Mouse (Mus musculus): ENCODE measurements around the gene Psg23. TPM values are rescaled to one million over a fixed set of nuclear protein-coding genes. Genes with fewer than 3 reads are reported as not detected.

Psg23 gene
- polyA plus RNA-seq (2012; rRNA removed): 0.07 and 0.30 TPM in 2 replicates

DNA sequence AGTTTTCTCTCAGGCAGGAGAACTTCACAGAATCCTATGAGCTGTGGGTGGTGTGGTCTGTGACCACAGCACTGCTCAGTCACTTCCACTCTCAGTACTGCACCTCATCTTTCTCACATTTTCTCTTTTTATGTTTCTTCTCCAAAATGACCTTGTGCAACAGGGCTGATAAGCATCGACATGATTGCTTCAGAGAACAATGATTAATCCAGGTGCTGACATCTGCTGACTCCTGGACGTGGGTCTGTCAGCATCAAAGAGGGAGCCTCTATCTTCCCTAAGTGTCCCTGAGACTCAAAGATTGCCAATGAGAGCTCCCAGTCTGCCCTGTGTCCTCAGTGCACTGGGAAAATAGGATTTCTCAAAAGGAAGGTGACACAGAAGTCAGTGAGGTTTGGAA, at the start of gene Psg23:
Psg23 (minus strand) TSS at position 101 of the 400 bp plus-strand sequence.

DNA sequence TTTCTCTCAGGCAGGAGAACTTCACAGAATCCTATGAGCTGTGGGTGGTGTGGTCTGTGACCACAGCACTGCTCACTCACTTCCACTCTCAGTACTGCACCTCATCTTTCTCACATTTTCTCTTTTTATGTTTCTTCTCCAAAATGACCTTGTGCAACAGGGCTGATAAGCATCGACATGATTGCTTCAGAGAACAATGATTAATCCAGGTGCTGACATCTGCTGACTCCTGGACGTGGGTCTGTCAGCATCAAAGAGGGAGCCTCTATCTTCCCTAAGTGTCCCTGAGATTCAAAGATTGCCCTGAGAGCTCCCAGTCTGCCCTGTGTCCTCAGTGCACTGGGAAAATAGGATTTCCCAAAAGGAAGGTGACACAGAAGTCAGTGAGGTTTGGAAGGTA, 40.3 kb upstream of the Psg23 start, which contains the start of gene Psg21:
Psg21 (minus strand) TSS at position 101 of the 400 bp plus-strand sequence.

DNA sequence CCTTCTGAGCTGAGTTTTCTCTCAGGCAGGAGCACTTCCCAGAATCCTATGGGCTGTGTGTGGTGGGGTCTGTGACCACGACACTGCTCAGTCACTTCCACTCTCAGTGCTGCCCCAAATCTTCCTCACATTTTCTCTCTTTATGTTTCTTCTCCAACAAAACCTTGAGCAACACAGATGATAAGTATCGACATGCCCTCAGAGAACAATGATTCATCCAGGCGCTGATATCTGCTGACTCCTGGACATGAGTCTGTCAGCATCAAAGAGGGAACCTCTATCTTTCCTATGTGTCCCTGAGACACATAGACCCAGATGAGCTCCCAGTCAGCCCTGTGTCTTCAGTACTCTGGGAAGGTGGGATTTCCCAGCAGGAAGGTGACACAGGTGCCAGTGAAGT, 49.1 kb downstream of the Psg23 start, which contains the start of gene Psg27:
Psg27 (minus strand) TSS at position 101 of the 400 bp plus-strand sequence.

Other genes starting within 250 kb of the Psg23 start
- 0.02 and 0.09 TPM in 2 replicates for gene Psg28, start 184.5 kb downstream of the Psg23 start, polyA plus RNA-seq (2012; rRNA removed)
- 0.02 TPM in 1 of 2 replicates, not detected in the other for gene Psg26, start 132.3 kb downstream of the Psg23 start, polyA plus RNA-seq (2012; rRNA removed)
- gene Psg25, start 84.2 kb downstream of the Psg23 start, polyA plus RNA-seq (2012; rRNA removed): 0.01 and 0.02 TPM in 2 replicates
- 0.03 and 0.20 TPM in 2 replicates for gene Psg27, start 49.2 kb downstream of the Psg23 start, polyA plus RNA-seq (2012; rRNA removed)
- 0.08 and 0.51 TPM in 2 replicates for gene Psg21, start 40.2 kb upstream of the Psg23 start, polyA plus RNA-seq (2012; rRNA removed)
- not detected in 2 replicates for gene Psg20, start 69.7 kb upstream of the Psg23 start, polyA plus RNA-seq (2012; rRNA removed)
- gene Psg22, start 101.6 kb upstream of the Psg23 start, polyA plus RNA-seq (2012; rRNA removed): 0.01 and 0.03 TPM in 2 replicates
- gene Psg19, start 182.0 kb upstream of the Psg23 start, polyA plus RNA-seq (2012; rRNA removed): 0.02 TPM in 1 of 2 replicates, not detected in the other
- gene Psg17, start 205.1 kb upstream of the Psg23 start, polyA plus RNA-seq (2012; rRNA removed): 0.02 and 0.06 TPM in 2 replicates
- gene Mill2, start 223.5 kb upstream of the Psg23 start, polyA plus RNA-seq (2012; rRNA removed): 0.19 and 0.20 TPM in 2 replicates